Mouse (Mus musculus): ENCODE measurements around the gene Smim15.

- TF ChIP-seq CTCF (IDR thresholded peaks at IDR 0.05; ENCODE audit: control insufficient read depth, insufficient read depth, low read length) (no peak), POLR2A (IDR thresholded peaks at IDR 0.05; ENCODE audit: borderline replicate concordance, control insufficient read depth, low read depth, low read length) (no peak)
These were observed 1.4 kb downstream of the Smim15 start for GRCm38 (mm10) chr13:108045646-108046045.

Data from bone marrow, adult 2 months (tissue).